Mouse (Mus musculus): ENCODE data around the gene Mroh8. TPM values are rescaled to one million over a fixed set of nuclear protein-coding genes. Genes with fewer than 3 reads are reported as not detected.
"Not testable (repeated sequence)": the region's sequence is repeated elsewhere in the genome, so short reads cannot be mapped to it uniquely, and the experiment has no call there.

Gene Mroh8
- polyA plus RNA-seq, 1 experiment from 2014 or later: 0.20 TPM

- H3K4me3 ChIP-seq (ENCODE audit: low read depth, low read length): no peak overlapping the region
- no peaks in the 10 kb centered on the region for H3K9me3 ChIP-seq (ENCODE audit: control insufficient read depth, low read length)
- H3K9ac ChIP-seq (replicated peaks; ENCODE audit: low read depth, low read length): no peak overlapping the region
- no peak overlapping the region for H3K27ac ChIP-seq (ENCODE audit: low read depth, low read length)
- ATAC-seq (ENCODE audit: low read depth): no peak
- no peaks in the 10 kb centered on the region for H3K27me3 ChIP-seq (ENCODE audit: control insufficient read depth, insufficient read depth, low read length)
- WGBS: 93% methylated on average over 7 of the region's 7 CpGs
- H3K36me3 ChIP-seq (ENCODE audit: control insufficient read depth, insufficient read depth, low read length): no peaks in the 10 kb centered on the region
- no peak overlapping the region for H3K4me2 ChIP-seq (ENCODE audit: low read depth, low read length)
- no peaks in the 10 kb centered on the region for H3K4me1 ChIP-seq (ENCODE audit: control insufficient read depth, insufficient read depth, low read length)
Measured at GRCm38 (mm10) chr2:157211731-157212130, 67.6 kb downstream of the Mroh8 start.

GRCm38 (mm10) chr2:157204366-157205218 is 74.8 kb downstream of the Mroh8 start, which contains the start of gene Rbl1:
Gene Rbl1, minus strand, starts transcription at chr2:157204534.
- Histone ChIP-seq H3K4me3 (ENCODE audit: low read depth, low read length) (peak within 1 kb of the TSS; percentile 80), H3K4me1 (ENCODE audit: control insufficient read depth, insufficient read depth, low read length) (peaks cover 2% of the 10 kb centered on the region; the same call in 1 of the 2 replicates), H3K36me3 (ENCODE audit: control insufficient read depth, insufficient read depth, low read length) (no peaks in the 10 kb centered on the region), H3K9me3 (ENCODE audit: control insufficient read depth, low read length) (no peaks in the 10 kb centered on the region), H3K27ac (ENCODE audit: low read depth, low read length) (peak within 1 kb of the TSS; percentile 96), H3K27me3 (ENCODE audit: control insufficient read depth, insufficient read depth, low read length) (no peaks in the 10 kb centered on the region), H3K4me2 (ENCODE audit: low read depth, low read length) (peak within 1 kb of the TSS; percentile 79), H3K9ac (replicated peaks; ENCODE audit: low read depth, low read length) (peak within 1 kb of the TSS; percentile 88)
- peak; percentile 91 for ATAC-seq (ENCODE audit: low read depth)
- 2% methylated on average over 68 of the region's 73 CpGs for WGBS

GRCm38 (mm10) chr2:157203459-157204365 is 75.6 kb downstream of the Mroh8 start:
- H3K4me1 ChIP-seq (ENCODE audit: control insufficient read depth, insufficient read depth, low read length): peaks cover 2% of the 10 kb centered on the region; the same call in 1 of the 2 replicates
- ATAC-seq (ENCODE audit: low read depth): peak; percentile 83
- peak overlapping the region; percentile 96 for H3K27ac ChIP-seq (ENCODE audit: low read depth, low read length)

GRCm38 (mm10) chr2:157203026-157203425 is 76.3 kb downstream of the Mroh8 start:
- no peak for ATAC-seq (ENCODE audit: low read depth)
- no peak overlapping the region for H3K27ac ChIP-seq (ENCODE audit: low read depth, low read length)
- H3K27me3 ChIP-seq (ENCODE audit: control insufficient read depth, insufficient read depth, low read length): no peaks in the 10 kb centered on the region
- H3K9ac ChIP-seq (replicated peaks; ENCODE audit: low read depth, low read length): no peak overlapping the region
- no peaks in the 10 kb centered on the region for H3K36me3 ChIP-seq (ENCODE audit: control insufficient read depth, insufficient read depth, low read length)
- H3K4me2 ChIP-seq (ENCODE audit: low read depth, low read length): peak overlapping the region; percentile 79
- peaks cover 2% of the 10 kb centered on the region; the same call in 1 of the 2 replicates for H3K4me1 ChIP-seq (ENCODE audit: control insufficient read depth, insufficient read depth, low read length)
- no peak overlapping the region for H3K4me3 ChIP-seq (ENCODE audit: low read depth, low read length)
- no peaks in the 10 kb centered on the region for H3K9me3 ChIP-seq (ENCODE audit: control insufficient read depth, low read length)

More at GRCm38 (mm10) chr2:157203459-157204365, 75.6 kb downstream of the Mroh8 start:
- H3K9ac ChIP-seq (replicated peaks; ENCODE audit: low read depth, low read length): peak overlapping the region; percentile 88
- peak overlapping the region; percentile 80 for H3K4me3 ChIP-seq (ENCODE audit: low read depth, low read length)
- H3K4me2 ChIP-seq (ENCODE audit: low read depth, low read length): peak overlapping the region; percentile 79
- H3K27me3 ChIP-seq (ENCODE audit: control insufficient read depth, insufficient read depth, low read length): no peaks in the 10 kb centered on the region
- H3K9me3 ChIP-seq (ENCODE audit: control insufficient read depth, low read length): no peaks in the 10 kb centered on the region
- 1% methylated on average over 46 of the region's 49 CpGs for WGBS
- no peaks in the 10 kb centered on the region for H3K36me3 ChIP-seq (ENCODE audit: control insufficient read depth, insufficient read depth, low read length)

- no peak for ATAC-seq (ENCODE audit: low read depth)
- WGBS: 81% methylated on average over 6 of the region's 6 CpGs
- H3K27me3 ChIP-seq (ENCODE audit: control insufficient read depth, insufficient read depth, low read length): no peaks in the 10 kb centered on the region
- H3K9ac ChIP-seq (replicated peaks; ENCODE audit: low read depth, low read length): no peak overlapping the region
- no peak overlapping the region for H3K27ac ChIP-seq (ENCODE audit: low read depth, low read length)
- H3K9me3 ChIP-seq (ENCODE audit: control insufficient read depth, low read length): no peaks in the 10 kb centered on the region
- no peaks in the 10 kb centered on the region for H3K36me3 ChIP-seq (ENCODE audit: control insufficient read depth, insufficient read depth, low read length)
- peaks cover 2% of the 10 kb centered on the region; the same call in 1 of the 2 replicates for H3K4me1 ChIP-seq (ENCODE audit: control insufficient read depth, insufficient read depth, low read length)
- no peak overlapping the region for H3K4me3 ChIP-seq (ENCODE audit: low read depth, low read length)
- no peak overlapping the region for H3K4me2 ChIP-seq (ENCODE audit: low read depth, low read length)
Measured at GRCm38 (mm10) chr2:157202361-157202760, 77.0 kb downstream of the Mroh8 start.

- no peaks in the 10 kb centered on the region for H3K9me3 ChIP-seq (ENCODE audit: control insufficient read depth, low read length)
- 0 out of 2 replicates have a peak, but pooled peaks cover 3% of the 10 kb centered on the region for H3K36me3 ChIP-seq (ENCODE audit: control insufficient read depth, insufficient read depth, low read length)
- peaks cover 2% of the 10 kb centered on the region; the same call in 1 of the 2 replicates for H3K4me1 ChIP-seq (ENCODE audit: control insufficient read depth, insufficient read depth, low read length)
- H3K9ac ChIP-seq (replicated peaks; ENCODE audit: low read depth, low read length): no peak overlapping the region
- no peak overlapping the region for H3K4me2 ChIP-seq (ENCODE audit: low read depth, low read length)
- 85% methylated on average over 6 of the region's 6 CpGs for WGBS
- H3K27me3 ChIP-seq (ENCODE audit: control insufficient read depth, insufficient read depth, low read length): no peaks in the 10 kb centered on the region
- no peak overlapping the region for H3K4me3 ChIP-seq (ENCODE audit: low read depth, low read length)
- ATAC-seq (ENCODE audit: low read depth): no peak
- no peak overlapping the region for H3K27ac ChIP-seq (ENCODE audit: low read depth, low read length)
Measured at GRCm38 (mm10) chr2:157201081-157201830, 78.1 kb downstream of the Mroh8 start.

GRCm38 (mm10) chr2:157198405-157198804 is 80.9 kb downstream of the Mroh8 start:
- not testable (repeated sequence) for H3K27ac ChIP-seq (ENCODE audit: low read depth, low read length); ATAC-seq (ENCODE audit: low read depth); H3K27me3 ChIP-seq (ENCODE audit: control insufficient read depth, insufficient read depth, low read length); H3K4me2 ChIP-seq (ENCODE audit: low read depth, low read length); H3K9ac ChIP-seq (replicated peaks; ENCODE audit: low read depth, low read length); H3K4me3 ChIP-seq (ENCODE audit: low read depth, low read length); H3K4me1 ChIP-seq (ENCODE audit: control insufficient read depth, insufficient read depth, low read length); H3K9me3 ChIP-seq (ENCODE audit: control insufficient read depth, low read length)
- 96% methylated on average over 10 of the region's 11 CpGs for WGBS
- H3K36me3 ChIP-seq (ENCODE audit: control insufficient read depth, insufficient read depth, low read length): peaks cover 23% of the 10 kb centered on the region

GRCm38 (mm10) chr2:157190651-157191050 is 88.7 kb downstream of the Mroh8 start:
- no peak overlapping the region for H3K4me2 ChIP-seq (ENCODE audit: low read depth, low read length)
- WGBS: 99% methylated on average over 4 of the region's 4 CpGs
- H3K9me3 ChIP-seq (ENCODE audit: control insufficient read depth, low read length): no peaks in the 10 kb centered on the region
- peaks cover 48% of the 10 kb centered on the region for H3K36me3 ChIP-seq (ENCODE audit: control insufficient read depth, insufficient read depth, low read length)
- no peaks in the 10 kb centered on the region for H3K4me1 ChIP-seq (ENCODE audit: control insufficient read depth, insufficient read depth, low read length)
- no peak overlapping the region for H3K27ac ChIP-seq (ENCODE audit: low read depth, low read length)
- no peaks in the 10 kb centered on the region for H3K27me3 ChIP-seq (ENCODE audit: control insufficient read depth, insufficient read depth, low read length)
- no peak for ATAC-seq (ENCODE audit: low read depth)
- no peak overlapping the region for H3K4me3 ChIP-seq (ENCODE audit: low read depth, low read length)
- no peak overlapping the region for H3K9ac ChIP-seq (replicated peaks; ENCODE audit: low read depth, low read length)
